Mouse (Mus musculus) lung, embryonic 14.5 days (tissue): ENCODE measurements around the gene Nek10. TPM values are rescaled to one million over a fixed set of nuclear protein-coding genes. Genes with fewer than 3 reads are reported as not detected.
"Not testable (repeated sequence)": the region's sequence is repeated elsewhere in the genome, so short reads cannot be mapped to it uniquely, and the experiment has no call there.

Source experiments
- ATAC-seq: fragments of 200-750 bp; cut with Nextera tagmentation; 2 replicates; pipeline ENCODE4 v1.8.0; 2017; ENCODE audit warnings: mild to moderate bottlenecking, moderate TSS enrichment, moderate library complexity; ENCODE audit not compliant: insufficient read depth
- DNase-seq: peaks from one replicate; pipeline ENCODE4 v3.0.0-alpha.2; 2015
- H3K27ac ChIP-seq: fragments of 300-500 bp; sonication (generic); 2 replicates; pipeline ENCODE4 v1.5.1; 2014; ENCODE audit warnings: low read depth, mild to moderate bottlenecking, moderate library complexity
- H3K27me3 ChIP-seq: fragments of 300-500 bp; sonication (generic); 2 replicates; pipeline ENCODE4 v1.6.1; 2014; ENCODE audit warnings: low read length, control low read depth; ENCODE audit not compliant: insufficient read depth
- H3K36me3 ChIP-seq: fragments of 300-500 bp; sonication (generic); 2 replicates; pipeline ENCODE4 v1.6.1; 2014; ENCODE audit warnings: control low read depth; ENCODE audit not compliant: insufficient read depth
- H3K4me1 ChIP-seq: fragments of 300-500 bp; sonication (generic); 2 replicates; pipeline ENCODE4 v1.6.1; 2014; ENCODE audit warnings: antibody characterized with exemption, control low read depth; ENCODE audit not compliant: insufficient read depth
- H3K4me2 ChIP-seq: fragments of 300-500 bp; sonication (generic); 2 replicates; pipeline ENCODE4 v1.6.1; 2014; ENCODE audit warnings: mild to moderate bottlenecking
- H3K4me3 ChIP-seq: fragments of 300-500 bp; sonication (generic); 2 replicates; pipeline ENCODE4 v1.5.1; 2014; ENCODE audit warnings: low read depth, low read length
- H3K9ac ChIP-seq: fragments of 300-500 bp; sonication (generic); 2 replicates; pipeline ENCODE4 v1.6.1; 2014
- H3K9me3 ChIP-seq: fragments of 300-500 bp; sonication (generic); 2 replicates; pipeline ENCODE4 v1.6.1; 2016; ENCODE audit warnings: low read depth, low read length, control low read depth
- CTCF ChIP-seq: IDR thresholded peaks from 2 replicates; pipeline ENCODE4 v1.5.1; 2016; ENCODE audit warnings: antibody characterized with exemption, low read depth
- WGBS: fragments of 180-500 bp; shearing (Covaris S2); extraction: QIAGEN DNeasy Blood & Tissue Kit; methylation state at CpG from one replicate; pipeline ENCODE4 v1.1.7; 2014; 5-methylcytosine and 5-hydroxymethylcytosine counted together
- polyA plus RNA-seq: library from polyadenylated mRNA; unstranded; fragments of >200 nt; fragmentation: Nextera tagmentation; extraction: Ambion mirVana; gene quantifications from 2 replicates; pipeline ENCODE4 v1.2.1, GENCODE M21; 2014

Gene Nek10
- 0.03 and 0.08 TPM in 2 replicates for polyA plus RNA-seq

DNA sequence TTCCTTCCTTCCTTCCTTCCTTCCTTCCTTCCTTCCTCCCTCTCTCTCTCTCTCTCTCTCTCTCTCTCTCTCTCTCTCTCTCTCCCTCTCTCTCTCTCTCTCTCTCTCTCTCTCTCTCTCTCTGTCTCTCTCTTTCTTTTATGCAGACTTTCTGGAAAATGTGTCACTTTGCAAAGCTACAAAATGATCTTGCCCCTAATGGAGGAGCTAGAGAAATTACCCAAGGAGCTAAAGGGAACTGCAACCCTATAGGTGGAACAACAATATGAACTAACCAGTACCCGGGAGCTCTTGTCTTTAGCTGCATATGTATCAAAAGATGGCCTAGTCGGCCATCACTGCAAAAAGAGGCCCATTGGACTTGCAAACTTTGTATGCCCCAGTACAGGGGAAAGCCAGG, at the start of gene Nek10:
Nek10 (plus strand) TSS at position 301 of the 400 bp plus-strand sequence.
- not testable (repeated sequence) for H3K36me3 ChIP-seq, ATAC-seq, H3K9me3 ChIP-seq, H3K4me3 ChIP-seq, H3K9ac ChIP-seq, DNase-seq, H3K4me2 ChIP-seq, H3K4me1 ChIP-seq, H3K27ac ChIP-seq, H3K27me3 ChIP-seq
- WGBS, result 50% methylated on average over 1 of the region's 2 CpGs

GRCm38 (mm10) chr14:14781169-14781568, 22.0 kb upstream of the Nek10 start:
- no peaks in the 10 kb centered on the region for H3K27me3 ChIP-seq
- DNase-seq (no peak), ATAC-seq (no peak)
- H3K36me3 ChIP-seq, result peaks cover 38% of the 10 kb centered on the region
- no peaks in the 10 kb centered on the region for H3K9me3 ChIP-seq
- H3K4me3 ChIP-seq, result no peak overlapping the region
- no peak overlapping the region for H3K4me2 ChIP-seq
- 92% methylated on average over 2 of the region's 2 CpGs for WGBS
- no peak overlapping the region for H3K27ac ChIP-seq
- H3K4me1 ChIP-seq, result no peaks in the 10 kb centered on the region
- no peak overlapping the region for H3K9ac ChIP-seq
- no peak for TF ChIP-seq CTCF

DNA sequence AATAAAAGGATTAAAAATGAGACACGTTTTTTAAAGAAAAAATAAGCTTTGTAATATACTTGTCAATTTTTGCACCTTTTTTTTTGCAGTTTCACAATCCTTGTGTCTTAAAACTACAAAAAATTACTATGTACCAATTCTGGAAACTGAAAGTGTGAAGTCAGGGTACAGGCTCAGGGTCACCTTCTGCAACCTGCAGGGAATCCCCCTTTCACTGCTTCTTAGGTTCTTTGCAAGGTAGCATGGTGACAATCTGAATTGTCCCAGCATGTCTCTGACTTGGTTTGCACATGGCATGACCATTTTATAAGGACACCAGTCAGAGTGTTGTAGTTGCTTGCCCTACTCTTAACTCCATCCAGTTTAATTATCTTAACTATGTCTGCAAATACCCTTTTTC, 19.0 kb upstream of the Nek10 start:
- WGBS, result 88% methylated on average over 1 of the region's 1 CpGs
- H3K27me3 ChIP-seq, result no peaks in the 10 kb centered on the region
- no peak overlapping the region for H3K4me3 ChIP-seq
- no peaks in the 10 kb centered on the region for H3K9me3 ChIP-seq
- no peak overlapping the region for H3K27ac ChIP-seq
- H3K4me1 ChIP-seq, result no peaks in the 10 kb centered on the region
- DNase-seq, result no peak
- no peak overlapping the region for H3K9ac ChIP-seq
- TF ChIP-seq CTCF, result no peak
- H3K36me3 ChIP-seq, result peaks cover 34% of the 10 kb centered on the region
- H3K4me2 ChIP-seq, result no peak overlapping the region
- no peak for ATAC-seq

GRCm38 (mm10) chr14:14786979-14787378, 16.2 kb upstream of the Nek10 start:
- WGBS, result 96% methylated on average over 1 of the region's 1 CpGs
- no peak overlapping the region for H3K27ac ChIP-seq
- H3K9ac ChIP-seq, result no peak overlapping the region
- H3K27me3 ChIP-seq, result no peaks in the 10 kb centered on the region
- no peak for DNase-seq
- TF ChIP-seq CTCF, result no peak
- peaks cover 37% of the 10 kb centered on the region for H3K36me3 ChIP-seq
- H3K9me3 ChIP-seq, result no peaks in the 10 kb centered on the region
- H3K4me1 ChIP-seq, result no peaks in the 10 kb centered on the region
- ATAC-seq, result no peak
- no peak overlapping the region for H3K4me3 ChIP-seq
- H3K4me2 ChIP-seq, result no peak overlapping the region

- Histone ChIP-seq H3K4me2 (no peak overlapping the region), H3K4me1 (no peaks in the 10 kb centered on the region), H3K27ac (no peak overlapping the region), H3K27me3 (no peaks in the 10 kb centered on the region), H3K9ac (no peak overlapping the region), H3K9me3 (no peaks in the 10 kb centered on the region), H3K36me3 (peaks cover 32% of the 10 kb centered on the region), H3K4me3 (no peak overlapping the region)
- DNase-seq (no peak), ATAC-seq (no peak)
- TF ChIP-seq CTCF, result no peak
- 80% methylated on average over 4 of the region's 4 CpGs for WGBS
These were observed 13.3 kb upstream of the Nek10 start for GRCm38 (mm10) chr14:14789840-14790470.

GRCm38 (mm10) chr14:14799861-14800260, 3.4 kb upstream of the Nek10 start:
- H3K4me3 ChIP-seq, result no peak overlapping the region
- no peak overlapping the region for H3K9ac ChIP-seq
- H3K36me3 ChIP-seq, result 0 out of 2 replicates have a peak, but pooled peaks cover 16% of the 10 kb centered on the region
- H3K4me1 ChIP-seq, result no peaks in the 10 kb centered on the region
- H3K27me3 ChIP-seq, result no peaks in the 10 kb centered on the region
- ATAC-seq (no peak), DNase-seq (no peak)
- H3K9me3 ChIP-seq, result no peaks in the 10 kb centered on the region
- WGBS, result 66% methylated on average over 5 of the region's 5 CpGs
- H3K27ac ChIP-seq, result no peak overlapping the region
- no peak for TF ChIP-seq CTCF
- H3K4me2 ChIP-seq, result no peak overlapping the region

GRCm38 (mm10) chr14:14800332-14800731, 2.9 kb upstream of the Nek10 start:
- DNase-seq (no peak), ATAC-seq (no peak)
- Histone ChIP-seq H3K9me3 (no peaks in the 10 kb centered on the region), H3K4me1 (no peaks in the 10 kb centered on the region), H3K4me2 (no peak overlapping the region), H3K27ac (no peak overlapping the region), H3K4me3 (no peak overlapping the region), H3K36me3 (0 out of 2 replicates have a peak, but pooled peaks cover 16% of the 10 kb centered on the region), H3K27me3 (no peaks in the 10 kb centered on the region), H3K9ac (no peak overlapping the region)
- no peak for TF ChIP-seq CTCF
- 94% methylated on average over 4 of the region's 4 CpGs for WGBS
